Mouse (Mus musculus): ENCODE results near the gene Agbl1.

The Agbl1 gene

DNA sequence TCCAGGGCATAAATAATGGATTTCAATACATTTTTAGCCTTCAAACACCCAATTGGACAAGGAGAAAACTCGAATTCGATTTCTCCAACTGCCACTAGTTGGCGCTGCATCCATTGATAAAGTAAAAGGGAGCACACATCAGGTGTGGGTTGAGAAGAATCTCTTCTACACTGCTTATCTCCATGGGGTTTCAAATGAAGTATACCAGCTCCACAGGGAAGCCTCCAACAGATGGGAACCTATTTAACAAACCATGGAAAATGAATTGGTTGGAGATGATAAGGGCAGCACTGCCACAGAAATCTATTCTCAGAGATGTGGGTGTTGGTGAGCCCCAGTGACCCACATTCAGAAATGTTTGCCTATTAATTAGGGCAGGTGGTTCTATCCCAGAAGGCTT lies 741.6 kb downstream of the Agbl1 start:
- peak in 1 of 2 experiments; percentile 11 for DNase-seq

DNA sequence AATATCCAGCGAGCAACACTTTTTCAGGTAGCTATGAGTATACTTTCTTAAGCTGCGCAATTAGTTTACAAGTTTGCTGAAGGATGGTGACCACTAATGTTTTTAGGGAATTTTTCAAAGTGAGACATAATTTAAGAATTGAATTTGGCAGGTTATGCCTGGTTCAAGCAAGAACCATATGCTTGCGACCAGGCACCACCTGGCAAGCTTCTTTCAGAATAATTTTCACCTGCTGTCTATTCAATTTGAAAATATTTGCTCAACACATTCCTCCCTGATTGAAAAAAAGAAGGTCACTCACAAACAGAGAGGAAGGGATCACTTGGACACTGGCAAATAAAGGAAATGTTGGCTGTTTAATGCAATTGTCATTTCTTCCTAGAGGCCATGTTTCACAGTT lies 779.9 kb downstream of the Agbl1 start:
- DNase-seq, result no peak

DNA sequence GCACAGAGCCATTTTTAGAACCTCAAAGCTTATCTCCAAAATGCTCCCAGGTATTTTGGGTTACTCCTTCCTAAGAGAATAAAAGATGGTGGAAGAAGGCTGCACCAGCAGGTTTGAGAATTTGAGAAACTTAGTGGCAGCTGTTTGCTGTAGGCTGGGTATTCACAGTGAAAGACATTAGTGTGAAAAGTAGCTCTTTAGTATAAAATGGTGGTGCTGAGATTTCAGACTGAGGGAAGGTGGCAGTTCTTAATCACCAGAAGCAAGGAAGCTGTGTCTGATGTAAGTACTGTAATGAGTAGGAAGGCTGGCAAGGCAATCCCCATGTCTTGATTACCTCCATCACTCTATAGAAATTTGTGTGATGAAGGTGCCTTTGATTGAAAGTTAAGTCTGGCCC lies 799.3 kb downstream of the Agbl1 start:
- DNase-seq, result no peak

DNA sequence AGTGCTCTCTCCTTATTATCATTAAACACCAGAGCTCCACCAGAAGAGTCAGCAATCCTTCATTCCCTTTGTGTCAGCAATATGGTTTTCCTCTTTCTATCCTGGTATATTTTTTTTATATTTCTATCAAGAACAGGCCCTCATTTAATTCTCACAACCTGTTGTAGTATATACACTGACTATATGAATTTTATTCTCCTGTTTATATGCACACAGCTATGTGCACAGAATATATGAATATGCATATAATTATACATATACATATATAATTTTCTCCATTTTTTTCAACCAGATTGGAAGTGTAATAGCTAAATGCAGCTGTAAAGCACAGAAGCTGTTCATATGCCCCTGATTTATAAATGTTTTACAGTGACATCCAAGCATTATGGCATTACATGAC lies 846.3 kb downstream of the Agbl1 start:
- no peak for DNase-seq

DNA sequence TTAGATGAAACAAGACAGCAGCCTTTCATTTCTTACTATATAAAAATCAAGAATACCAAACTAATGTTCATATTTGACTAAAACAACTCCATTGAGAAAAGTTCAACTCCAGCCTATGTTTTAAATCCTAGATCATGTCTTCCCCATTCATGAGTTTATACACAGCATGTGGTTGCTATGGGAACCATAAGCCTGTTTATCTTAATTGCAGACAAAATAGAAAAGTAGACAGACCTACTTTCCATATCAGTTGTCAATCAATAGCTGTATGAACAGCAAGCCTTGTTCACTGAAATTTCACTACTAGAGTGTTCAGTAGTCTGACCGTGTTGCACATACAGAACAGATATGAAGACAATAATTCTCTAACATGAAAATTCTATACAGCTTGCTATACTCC lies 857.6 kb downstream of the Agbl1 start:
- no peak for DNase-seq

DNA sequence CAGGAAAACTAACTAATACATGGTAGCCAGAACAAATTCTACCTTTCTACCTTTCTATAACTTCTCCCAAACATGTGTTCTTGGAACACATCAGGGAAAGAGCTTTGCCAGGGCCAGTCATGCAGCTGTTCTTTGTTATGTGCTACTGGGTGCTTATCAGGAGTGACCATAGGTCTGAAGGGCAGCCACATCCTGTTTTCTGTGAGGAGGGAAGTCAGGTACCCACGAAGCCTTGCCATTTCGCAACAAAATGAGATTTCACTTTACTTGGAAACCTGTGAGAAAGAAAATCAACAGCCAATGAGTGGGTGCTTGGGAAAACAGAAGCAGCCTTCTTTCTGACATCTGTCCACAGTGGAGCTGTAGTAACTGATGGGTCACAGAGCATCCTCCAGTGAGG lies 865.5 kb downstream of the Agbl1 start:
- no peak for DNase-seq

DNA sequence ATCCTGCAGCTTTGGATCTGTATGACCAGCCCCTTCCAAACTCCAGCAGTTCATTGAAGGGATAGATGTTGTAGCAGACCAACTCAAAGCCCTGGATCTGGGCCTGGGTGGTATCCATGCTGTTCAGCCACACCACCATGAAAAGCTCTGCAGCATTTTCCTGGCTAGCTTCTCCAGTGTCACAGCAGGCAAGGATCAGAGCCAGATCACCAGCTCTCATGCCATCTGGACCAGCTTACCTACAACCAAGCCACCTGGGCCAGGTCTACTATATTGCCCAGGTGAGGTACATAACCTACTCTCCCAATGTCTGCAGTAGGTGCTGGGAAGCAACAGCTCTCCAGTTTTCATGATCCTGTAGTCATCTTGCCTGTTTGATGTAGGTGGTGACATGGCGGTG lies 884.3 kb downstream of the Agbl1 start:
- no peak for DNase-seq

DNA sequence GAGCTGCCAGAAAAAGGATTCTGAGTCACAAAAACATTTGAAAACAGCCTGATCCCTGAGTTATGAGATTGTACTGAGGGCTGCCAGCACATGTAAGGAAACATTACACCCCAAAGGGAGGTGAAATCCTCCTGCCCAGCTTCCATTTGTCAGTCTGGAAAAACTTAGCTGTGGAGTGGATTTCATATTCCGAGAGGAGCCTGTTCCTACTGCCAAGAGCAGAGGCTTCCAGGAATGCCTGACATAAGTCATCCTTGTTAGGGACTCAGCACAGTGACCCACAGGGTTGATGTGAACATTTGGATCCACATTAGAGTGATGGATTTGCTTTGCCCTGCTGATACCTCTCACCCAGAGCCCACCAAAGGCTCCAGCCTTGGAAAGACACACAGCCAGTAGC lies 899.4 kb downstream of the Agbl1 start:
- DNase-seq, result no peak

DNA sequence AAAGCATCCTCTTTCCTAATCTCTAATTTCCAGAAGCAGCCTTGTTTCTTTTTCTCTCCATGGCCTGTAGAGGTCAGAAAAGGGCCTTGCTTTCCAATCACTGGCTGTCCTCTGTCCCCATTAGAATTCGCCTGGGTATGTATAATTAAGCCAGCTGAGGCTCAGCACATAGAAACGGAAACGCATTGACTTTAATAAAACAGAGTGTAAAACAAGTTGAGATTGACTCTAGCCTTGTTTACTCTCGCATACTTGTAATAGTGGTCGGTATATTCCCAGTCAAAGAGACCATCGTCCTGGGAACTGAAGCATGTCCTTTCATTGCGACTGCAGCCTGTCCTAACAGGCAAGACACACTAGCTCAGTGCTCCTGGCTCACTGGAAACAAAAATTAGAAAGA lies 902.3 kb downstream of the Agbl1 start:
- DNase-seq, result no peak

DNA sequence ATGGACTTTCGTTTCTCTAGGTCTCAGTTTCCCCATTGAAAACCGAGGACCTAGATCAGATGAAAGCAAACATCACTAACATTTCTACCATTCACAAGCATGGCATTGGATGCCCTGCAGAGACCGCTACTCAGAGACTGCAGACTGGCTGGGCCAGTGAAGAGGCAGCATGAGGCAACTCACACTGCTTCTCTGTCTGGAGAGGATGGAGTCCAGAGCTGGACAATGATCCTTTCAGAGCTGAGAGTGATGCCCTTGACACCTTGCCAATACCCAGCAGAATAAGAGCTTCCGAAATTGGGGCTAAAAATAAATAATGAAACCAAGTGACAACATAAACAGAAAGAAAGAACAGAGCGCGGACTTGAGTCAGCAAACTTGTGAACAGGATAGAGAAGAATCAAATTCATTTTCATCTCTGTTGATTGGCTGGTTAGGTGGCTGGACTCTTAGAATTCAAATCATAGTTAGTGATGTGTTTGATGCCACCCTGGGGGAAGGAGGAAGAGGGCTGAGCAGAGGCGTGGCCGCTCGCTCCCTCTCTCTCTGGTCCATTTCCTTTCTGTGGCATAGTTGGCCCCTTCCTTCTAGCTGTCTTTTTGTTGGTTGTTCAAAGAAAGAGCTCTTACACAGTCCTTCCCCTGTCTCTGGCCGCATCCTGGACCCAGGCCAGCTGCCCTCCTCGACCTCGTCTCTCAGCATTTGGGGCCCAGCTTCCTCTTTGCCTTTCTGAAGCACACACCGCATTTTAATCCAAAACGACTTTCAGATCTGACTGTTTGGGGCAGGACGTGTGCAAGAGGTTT lies 903.1 kb downstream of the Agbl1 start:
- peak in 1 of 2 experiments; percentile 18 for DNase-seq

DNA sequence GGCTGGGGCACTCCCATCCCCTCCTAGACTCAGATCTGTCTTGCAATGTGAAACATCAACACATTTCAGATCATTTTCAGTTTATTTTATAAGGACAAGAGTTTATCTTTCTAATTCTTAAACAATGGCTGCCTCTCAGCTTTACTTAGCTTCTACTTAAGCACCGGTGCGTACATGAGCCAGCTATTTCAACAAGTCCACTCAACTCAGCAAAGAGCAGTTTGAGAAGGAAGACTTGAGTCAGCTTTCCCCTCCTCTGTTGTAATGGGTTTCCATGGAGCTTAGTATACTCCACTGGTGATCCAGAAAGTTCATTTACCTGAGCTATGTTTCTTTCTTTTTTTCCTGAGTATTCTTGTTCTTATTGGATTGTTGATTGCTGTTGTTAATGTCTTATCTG lies 905.2 kb downstream of the Agbl1 start:
- no peak for DNase-seq

DNA sequence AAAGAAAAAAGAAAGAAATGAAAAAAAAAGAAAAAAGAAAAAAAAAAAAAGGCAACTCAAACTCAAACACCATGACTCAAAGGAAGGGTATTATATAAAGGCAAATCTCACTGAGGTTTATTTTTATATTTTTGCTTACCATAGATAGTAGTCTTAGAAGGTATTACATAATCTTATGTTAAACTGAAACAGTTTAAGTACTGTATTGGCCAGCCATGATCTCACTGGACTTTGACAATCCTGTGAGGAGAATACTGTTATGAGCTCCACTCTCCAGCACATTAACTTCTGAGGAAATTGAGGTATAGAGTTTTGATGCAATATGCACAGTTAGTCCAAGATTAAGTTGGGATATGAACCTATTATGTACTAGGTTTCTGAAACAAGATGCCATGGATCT lies 909.0 kb downstream of the Agbl1 start:
- DNase-seq, result no peak

DNA sequence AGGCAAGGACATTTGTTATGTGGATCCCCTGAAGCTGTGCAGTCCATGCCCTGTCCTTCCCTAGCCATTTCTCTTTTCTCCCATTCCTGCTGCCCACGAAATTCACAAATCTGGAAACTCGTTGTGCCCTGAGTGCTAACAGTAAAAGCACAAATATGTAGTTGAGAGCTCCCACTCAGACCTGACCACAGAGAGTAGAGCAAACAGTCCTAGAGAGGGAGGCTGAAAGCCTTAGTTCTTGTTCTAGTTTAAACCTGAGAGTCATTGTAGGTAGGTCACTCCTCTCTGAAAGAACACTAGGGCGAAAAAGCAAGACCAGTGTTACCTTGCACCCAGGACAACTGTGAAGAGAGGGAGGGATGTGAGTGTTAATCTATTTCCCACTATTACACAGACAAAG lies 917.8 kb downstream of the Agbl1 start:
- no peak for DNase-seq

DNA sequence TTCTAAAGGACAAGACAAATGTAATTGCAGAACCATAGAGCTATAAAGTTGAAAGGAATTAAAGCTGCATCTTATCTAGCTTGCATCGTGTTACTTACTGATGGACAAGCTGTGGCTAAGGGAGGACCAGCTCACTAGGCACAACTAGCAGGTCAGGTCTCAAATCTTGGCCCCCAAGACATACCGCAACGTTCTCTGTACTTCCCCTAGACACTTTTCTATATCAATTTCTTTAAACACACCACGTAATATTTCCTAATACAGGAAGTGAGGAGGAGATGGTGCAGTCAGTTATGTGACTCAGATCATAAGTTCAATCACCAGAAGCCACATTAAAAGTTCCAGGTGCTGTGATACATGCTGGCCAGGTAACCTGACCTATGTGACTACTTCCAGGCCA lies 919.1 kb downstream of the Agbl1 start:
- DNase-seq, result no peak

DNA sequence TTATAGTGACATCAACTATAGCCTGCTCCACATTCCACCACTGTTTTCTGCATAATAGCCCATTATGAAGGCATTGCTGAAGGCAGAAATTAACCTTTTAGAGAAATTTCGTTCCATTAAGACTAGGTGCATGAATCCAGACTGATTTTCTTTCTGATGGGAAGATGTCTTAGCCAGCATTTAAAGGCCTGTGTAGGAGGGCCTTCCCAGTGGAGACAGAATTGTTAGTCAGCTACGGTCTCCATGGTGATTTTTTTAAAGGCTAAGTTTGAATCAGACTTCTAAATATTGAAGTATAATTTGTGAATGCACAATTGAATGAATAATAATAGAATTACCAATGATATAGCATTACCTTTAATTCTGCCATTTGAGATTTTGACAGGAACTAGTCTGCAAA lies 920.2 kb downstream of the Agbl1 start:
- DNase-seq, result no peak

DNA sequence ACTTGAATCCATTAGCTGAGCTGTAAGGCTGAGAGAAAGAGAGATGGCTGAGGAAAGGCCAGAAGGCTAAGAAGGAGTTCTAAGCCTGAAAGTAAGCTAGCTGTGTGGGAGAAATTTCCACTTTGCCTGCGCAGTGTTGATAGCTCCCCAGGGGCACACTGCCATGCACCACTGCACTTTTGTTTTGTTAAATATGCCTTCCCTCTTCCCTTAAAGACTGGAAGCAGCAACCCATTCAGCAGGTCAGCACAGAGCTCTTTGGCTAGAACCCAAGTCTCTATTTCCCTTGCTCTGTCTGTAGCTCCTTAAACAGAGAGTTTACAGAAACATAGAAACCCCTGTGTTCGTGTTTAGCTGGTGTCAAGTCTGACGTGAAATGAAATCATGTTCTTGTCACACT lies 922.7 kb downstream of the Agbl1 start:
- DNase-seq, result peak in 1 of 2 experiments; percentile 2

DNA sequence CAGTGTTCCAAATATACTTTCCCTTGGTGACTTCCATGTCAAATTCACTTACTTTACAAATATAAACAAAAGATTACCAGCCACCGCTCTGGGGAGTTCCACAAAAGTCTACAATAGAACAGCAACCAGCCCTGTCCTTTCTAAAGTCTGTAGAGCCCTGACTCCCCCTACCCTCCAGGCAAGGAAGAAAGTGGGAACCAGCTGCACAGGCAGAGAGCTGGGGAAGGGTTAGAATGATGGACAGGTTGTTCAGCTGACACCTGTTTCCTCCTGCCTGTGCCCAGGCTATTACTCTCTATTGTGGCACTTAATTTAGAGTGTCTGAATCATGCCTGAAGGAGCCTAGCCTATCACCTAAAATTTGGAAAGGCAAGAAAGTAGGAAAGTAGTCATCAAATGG lies 923.2 kb downstream of the Agbl1 start:
- DNase-seq, result no peak

DNA sequence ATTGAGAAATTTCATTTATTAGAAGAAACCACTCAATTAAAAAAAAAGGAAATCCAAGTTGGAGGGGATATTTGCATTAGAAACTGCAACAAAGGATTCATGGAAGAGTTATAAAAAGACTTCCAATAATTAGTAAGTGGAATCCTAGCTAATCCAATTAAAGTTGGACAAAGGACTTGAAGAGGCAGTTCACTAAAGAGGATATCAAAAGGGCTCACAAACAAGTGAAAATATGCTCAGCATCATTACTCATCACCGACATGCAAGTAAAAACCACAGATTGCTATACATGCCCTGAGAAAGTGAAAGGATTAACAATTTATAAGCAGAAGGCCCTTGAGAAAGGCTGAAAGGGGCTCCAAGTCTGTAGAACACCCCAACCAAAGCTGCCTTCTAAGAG lies 935.2 kb downstream of the Agbl1 start:
- DNase-seq, result no peak
